Mouse (Mus musculus): Measurements from ENCODE around the gene Nfe2l2.
"Not testable (repeated sequence)": the region's sequence is repeated elsewhere in the genome, so short reads cannot be mapped to it uniquely, and the experiment has no call there.

Gene Nfe2l2

DNA sequence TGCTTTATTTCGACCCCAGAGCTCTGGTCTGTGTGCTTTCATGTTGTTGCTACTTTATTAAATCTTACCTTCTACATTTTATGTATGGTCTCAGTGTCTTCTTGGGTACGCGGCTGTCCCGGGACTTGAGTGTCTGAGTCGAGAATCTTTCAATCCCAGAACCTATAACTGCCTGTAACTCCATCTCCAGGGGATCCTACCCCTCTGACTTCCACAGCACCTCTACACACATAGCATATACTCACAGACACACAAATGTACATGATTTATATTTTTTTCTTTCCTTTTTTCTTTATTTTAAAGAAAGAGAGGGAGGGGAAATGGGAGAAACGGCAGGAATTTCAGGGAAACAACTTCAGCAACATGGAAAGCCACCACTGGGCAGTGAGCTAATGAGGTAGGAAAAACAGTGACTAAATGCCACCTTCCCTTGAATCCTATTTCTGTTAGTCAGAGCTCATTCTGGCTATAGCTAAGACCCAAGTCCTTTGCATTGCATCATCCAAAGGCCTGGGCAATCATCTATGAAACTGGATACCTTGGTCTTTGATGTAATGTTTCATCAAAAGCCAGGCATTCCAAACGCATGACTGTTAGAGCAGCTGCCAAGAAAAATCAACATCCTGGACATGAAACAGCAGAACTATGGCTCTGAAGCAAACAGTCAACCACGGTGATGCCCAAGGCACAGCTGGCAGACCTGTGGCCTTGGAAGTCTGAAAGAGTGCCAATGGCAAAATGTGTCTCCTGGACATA lies 61.5 kb downstream of the Nfe2l2 start:
- DNase-seq = no peak

DNA sequence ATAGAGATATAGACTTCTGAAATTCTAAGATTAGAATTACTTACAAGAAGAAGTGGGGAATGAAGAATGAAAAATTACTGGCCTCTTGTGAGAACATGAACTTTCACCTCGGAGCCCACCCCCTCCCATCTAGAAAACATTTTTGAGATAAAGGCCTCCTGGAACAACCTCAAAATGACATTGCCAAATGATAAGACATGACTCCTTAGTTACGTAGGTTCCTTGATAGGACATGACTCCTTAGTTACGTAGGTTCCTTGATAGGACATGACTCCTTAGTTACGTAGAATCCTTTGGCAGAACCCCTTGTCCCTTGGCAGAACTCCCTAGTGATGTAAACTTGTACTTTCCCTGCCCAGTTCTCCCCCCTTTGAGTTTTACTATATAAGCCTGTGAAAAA lies 62.1 kb downstream of the Nfe2l2 start:
- not testable (repeated sequence) for DNase-seq

DNA sequence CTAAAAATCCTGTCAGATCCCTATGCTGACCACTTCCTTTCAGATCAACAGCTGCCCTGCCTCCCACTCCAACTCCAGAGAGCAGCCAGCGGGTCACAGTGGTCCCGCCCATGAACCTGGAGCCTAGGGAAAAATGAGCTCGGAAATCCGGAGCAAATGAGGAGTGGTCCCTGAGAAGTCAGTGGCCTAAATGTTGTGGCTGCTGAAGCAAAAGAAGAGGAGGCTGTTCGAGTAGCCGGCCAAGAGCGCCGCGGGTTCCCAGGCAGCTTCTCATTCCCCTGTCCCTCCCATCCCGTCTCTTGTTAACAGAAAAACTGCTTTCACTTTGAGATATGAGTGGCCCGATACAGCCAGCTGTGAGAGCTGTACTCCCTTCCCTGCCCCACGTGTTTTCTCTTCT lies 64.9 kb downstream of the Nfe2l2 start:
- not testable (repeated sequence) for DNase-seq

DNA sequence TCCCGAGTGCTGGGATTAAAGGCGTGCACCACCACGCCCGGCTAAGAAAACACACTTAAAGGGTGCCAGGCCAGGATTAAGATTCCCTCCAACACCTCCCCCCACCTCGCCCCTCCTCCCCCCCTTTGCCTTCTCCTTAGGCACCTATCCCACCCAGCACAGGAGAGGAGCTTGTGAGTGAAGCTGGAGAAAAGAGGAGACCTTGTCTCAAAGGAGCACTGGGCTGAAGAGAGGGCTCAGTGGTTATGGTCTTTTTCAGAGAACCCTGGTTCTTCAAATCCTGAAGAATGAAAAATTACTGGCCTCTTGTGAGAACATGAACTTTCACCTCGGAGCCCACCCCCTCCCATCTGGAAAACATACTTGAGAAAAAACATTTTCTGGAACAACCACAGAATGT lies 66.6 kb downstream of the Nfe2l2 start:
- not testable (repeated sequence) for DNase-seq

DNA sequence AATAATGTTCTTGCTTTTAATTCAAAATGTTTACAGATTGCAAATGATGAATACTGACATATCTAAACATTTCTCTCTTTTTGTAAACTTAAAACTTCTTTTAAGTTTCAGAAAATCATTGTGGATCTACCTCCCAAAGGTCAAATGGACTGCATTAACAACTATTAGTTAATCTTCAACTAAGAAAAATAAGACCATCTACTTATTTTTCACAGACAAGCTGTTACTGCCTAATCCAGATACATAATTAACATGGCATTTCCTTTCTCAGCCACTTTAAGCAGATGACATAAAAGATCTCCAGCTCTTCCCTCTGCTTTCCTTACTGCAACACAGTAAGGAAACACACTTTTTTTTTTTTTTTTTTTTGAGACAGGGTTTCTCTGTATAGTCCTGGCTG lies 67.1 kb downstream of the Nfe2l2 start:
- DNase-seq = no peak

DNA sequence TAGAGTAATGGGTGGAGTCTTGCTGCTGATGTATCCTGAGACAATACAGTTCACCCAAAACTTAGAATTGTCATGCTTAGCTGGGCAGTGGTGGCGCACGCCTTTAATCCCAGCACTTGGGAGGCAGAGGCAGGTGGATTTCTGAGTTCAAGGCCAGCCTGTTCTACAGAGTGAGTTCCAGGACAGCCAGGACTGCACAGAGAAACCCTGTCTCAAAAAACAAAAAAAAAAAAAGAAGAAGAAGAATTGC lies 67.5 kb downstream of the Nfe2l2 start:
- not testable (repeated sequence) for DNase-seq

DNA sequence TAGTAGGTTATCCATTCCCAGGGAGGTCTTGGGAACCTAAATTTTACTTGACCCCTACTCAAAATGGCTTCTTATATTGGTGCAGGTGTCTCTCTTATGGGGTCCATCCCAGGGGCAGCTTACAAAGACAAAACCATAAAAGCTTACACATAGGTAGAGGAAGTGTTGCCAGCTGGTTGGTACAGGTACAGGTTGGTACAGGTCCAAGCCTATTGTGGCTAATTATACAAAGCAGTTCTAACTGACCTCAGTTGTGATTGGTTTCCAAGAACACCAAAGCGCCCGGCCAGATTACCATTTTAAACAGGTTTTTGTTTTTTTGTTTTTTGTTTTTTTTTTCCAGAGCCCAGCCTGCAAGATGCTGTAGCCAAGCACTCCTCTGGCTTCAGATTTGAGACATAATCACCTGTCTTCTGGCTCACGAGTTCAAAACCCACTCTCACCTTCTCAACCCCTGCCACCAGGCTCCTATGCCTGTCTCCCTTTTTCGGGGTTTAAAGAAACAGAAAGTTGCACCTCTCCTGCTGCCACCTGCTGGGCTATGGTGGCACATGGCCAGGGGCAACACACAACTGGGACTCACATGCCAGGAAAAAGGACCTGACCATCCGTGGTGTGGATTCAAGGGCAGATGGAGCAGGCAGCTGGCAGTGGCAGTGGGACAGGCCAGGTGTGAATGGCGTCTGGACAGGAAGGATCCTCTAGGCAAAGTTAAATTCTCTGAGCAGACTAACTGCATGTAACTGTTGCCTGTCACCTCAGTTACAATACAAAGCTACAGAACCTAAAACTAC lies 68.0 kb downstream of the Nfe2l2 start:
- DNase-seq = peak in 1 of 2 experiments; percentile 25

DNA sequence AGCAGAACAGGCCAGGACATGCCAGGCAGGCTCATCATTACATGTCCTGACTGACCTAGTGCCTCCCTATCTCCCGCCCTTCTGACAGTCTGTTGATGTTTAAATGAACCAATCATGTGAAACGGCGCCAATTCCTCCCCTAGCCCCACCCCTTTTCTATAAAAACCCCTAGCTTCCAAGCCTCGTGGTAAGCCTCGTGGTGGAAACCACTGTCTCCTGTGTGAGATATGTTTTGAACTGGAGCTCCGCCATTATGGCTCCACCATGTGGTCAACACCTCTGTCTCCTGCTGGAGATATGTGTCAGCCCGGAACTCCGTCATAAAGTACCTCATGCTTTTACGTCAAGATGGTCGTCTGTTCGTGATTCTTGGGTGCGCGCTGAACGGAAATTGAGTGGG lies 70.0 kb downstream of the Nfe2l2 start:
- DNase-seq = not testable (repeated sequence)

DNA sequence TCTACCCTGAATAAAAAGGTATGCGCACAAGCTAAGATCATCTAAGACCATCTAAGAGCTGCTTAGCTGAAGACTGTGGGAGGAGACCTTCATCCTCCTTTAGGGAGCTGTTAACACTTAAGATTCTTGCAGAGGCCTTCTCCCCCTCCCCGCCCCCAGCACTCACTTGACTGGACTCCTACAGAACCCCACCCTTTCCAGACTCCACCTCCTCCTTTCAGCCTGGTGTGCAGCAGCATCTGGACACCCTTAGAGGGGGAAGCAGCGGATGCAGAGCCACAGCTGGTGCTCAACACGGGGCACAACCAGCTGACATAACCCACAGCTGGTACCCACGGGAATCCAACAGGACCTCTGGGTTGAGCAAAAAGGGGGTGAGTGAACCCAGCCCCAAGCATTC lies 70.7 kb downstream of the Nfe2l2 start:
- DNase-seq = no peak

DNA sequence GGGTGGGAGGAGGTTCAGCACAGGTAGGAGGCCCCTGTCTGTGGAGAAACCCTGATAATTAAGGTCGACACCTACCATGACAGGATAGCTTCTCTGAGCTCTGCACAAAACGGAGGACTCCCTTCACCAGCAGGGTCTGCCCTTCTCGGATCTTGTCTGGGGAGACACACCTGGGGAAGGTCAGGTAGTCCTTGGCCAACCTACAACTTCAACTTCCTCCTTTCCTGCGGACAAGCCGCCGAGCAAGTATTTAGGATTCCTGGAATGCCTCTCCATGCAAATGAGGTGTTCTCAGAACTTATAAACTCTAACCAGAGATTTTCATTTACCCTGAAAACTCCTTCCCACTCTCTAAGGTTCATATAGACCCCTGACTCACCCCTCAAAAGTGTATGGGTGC lies 71.1 kb downstream of the Nfe2l2 start:
- DNase-seq = no peak

DNA sequence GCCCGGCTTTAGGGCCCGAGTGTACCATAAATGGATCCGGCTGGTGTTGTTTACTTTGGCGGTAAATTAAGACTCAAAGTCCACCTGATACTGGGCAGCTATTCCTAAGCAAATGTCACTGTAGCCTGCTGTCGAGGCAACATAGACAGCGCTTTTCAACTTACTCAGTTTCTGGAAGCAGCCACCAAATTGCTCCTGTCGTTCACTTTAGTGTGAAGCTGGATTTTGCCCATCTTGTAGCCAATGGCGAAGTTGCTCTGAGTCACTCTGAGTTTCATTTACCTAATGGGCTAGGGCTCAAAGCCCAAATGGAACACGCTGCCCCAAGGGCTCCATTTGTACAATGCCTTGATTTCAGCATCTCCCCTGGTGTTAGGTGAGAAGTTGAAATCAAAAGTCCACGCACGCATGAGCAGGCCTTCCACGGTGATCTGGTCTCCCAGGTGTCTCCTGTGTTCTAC lies 71.7 kb downstream of the Nfe2l2 start:
- DNase-seq = no peak

DNA sequence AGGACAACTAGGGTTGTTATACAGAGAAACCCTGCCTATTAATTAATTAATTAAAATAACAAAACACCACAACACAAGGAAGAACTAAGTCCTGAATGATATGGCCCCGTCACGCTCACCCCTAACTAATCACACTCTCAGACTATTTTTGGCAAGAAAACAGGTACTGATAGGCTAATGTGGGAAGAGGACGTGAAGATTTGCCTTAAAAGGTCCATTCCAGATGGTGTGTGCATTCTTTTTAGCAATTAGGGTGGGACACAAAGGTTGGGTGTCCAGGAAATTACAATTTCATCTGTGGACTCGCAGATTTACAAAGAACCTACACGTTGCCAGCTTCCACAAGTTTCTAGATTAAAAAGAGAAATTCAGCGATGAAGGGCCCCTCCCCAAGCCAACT lies 72.4 kb downstream of the Nfe2l2 start:
- DNase-seq = no peak

DNA sequence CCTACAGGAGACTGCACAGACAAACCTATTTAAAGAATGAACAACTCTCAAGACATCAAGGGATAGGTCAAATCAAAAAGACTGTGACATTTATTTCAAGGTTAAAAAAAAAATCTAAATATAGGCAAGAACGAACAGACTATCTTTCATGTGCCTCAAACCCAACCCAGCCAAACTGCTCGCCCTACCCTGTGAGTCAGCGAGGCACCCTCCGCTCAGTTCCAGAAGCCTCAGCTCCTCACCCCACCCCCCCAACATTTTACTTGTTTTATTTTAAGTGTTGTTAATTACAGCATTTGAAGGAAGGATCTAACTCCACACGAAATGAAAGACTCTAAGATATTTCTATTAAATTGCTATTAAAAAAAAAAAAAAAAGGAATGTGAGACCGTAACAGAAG lies 73.0 kb downstream of the Nfe2l2 start:
- DNase-seq = no peak

DNA sequence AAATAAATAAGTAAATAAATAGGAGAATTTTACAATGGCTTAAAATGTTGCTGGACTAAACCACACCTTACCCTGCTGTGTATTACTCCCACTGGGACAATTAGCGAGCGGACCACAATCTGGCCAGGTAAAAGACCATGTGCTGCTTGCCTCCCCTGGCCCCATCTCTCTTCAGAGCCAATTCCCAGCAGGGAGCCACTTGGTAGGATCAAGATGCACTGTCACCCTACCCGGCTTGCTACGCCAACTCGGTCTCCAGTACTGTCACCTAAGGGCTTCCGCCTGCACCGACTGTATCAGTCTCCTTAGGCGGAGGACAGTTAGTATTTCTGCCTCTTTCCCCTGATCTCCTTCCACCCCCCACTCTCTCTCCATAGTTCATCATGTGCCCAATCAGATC lies 76.0 kb downstream of the Nfe2l2 start:
- no peak for DNase-seq

DNA sequence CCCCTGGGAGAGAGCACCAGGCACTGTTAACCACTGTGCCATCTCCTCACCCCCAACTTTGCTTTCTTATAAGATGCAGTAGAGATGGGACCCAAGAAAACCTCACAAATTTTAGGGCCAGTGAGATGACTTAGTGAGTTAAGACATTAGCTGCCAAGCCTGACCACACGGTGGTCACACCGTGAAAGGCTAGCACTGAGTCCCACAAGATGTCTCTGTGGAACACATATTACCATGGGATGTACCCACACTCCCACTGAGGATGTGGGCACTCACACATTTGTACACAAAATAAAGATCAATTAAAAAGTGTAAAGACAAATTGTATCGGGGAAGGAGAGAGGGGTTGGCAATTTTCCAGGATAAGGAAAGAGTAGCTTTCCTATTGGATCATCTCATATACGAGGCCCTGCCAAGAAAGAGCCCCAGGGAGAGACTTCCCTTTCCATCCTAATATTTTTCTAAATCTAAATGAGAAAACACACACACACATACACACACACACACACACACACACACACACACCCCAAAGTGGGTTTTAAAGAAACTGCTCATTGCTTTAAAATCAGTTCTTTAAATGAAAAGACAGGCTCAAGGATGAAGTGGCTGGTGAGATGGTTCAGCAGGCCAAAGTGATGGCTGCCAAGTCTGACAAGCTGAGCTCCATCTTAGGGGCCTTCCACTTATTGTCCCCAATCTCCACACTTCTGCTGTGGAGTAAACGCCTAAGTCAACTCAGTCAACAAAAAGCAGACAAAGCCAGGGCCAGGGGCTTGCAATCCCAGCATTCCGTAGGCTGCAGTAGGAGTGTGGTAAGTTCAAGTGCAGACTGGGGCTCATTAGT lies 77.6 kb downstream of the Nfe2l2 start:
- DNase-seq = no peak
